Mouse (Mus musculus) heart, postnatal 0 days (tissue): ENCODE measurements around the gene Midn. TPM values are rescaled to one million over a fixed set of nuclear protein-coding genes. Genes with fewer than 3 reads are reported as not detected.
A peak's percentile ranks its signal among the peaks of the same experiment; 100 is the strongest.

Experiments
- ATAC-seq: fragments of 200-750 bp; cut with Nextera tagmentation; 2 replicates; pipeline ENCODE4 v1.8.0; 2017; ENCODE audit warnings: low read depth, moderate number of reproducible peaks, moderate library complexity; ENCODE audit not compliant: insufficient read depth
- DNase-seq: peaks from one replicate; pipeline ENCODE4 v3.0.0-alpha.2; 2016; ENCODE audit warnings: low spot score
- H3K27ac ChIP-seq: fragments of 300-500 bp; sonication (generic); 2 replicates; pipeline ENCODE4 v1.5.1; 2014; ENCODE audit warnings: low read depth, mild to moderate bottlenecking
- H3K27me3 ChIP-seq: fragments of 300-500 bp; sonication (generic); 2 replicates; pipeline ENCODE4 v1.6.1; 2014; ENCODE audit warnings: low read length, mixed read lengths; ENCODE audit not compliant: control insufficient read depth, insufficient read depth
- H3K36me3 ChIP-seq: fragments of 300-500 bp; sonication (generic); replicated peaks from 2 replicates; pipeline ENCODE4 v1.6.1; 2014; ENCODE audit warnings: low read length, mixed read lengths; ENCODE audit not compliant: control insufficient read depth, insufficient read depth
- H3K4me1 ChIP-seq: fragments of 300-500 bp; sonication (generic); 2 replicates; pipeline ENCODE4 v1.6.1; 2014; ENCODE audit warnings: antibody characterized with exemption; ENCODE audit not compliant: control insufficient read depth, insufficient read depth
- H3K4me2 ChIP-seq: fragments of 300-500 bp; sonication (generic); 2 replicates; pipeline ENCODE4 v1.6.1; 2014; ENCODE audit warnings: low read depth, mild to moderate bottlenecking, low read length, moderate library complexity
- H3K4me3 ChIP-seq: fragments of 300-500 bp; sonication (generic); 2 replicates; pipeline ENCODE4 v1.5.1; 2014; ENCODE audit warnings: low read depth, low read length
- H3K9ac ChIP-seq: fragments of 300-500 bp; sonication (generic); replicated peaks from 2 replicates; pipeline ENCODE4 v1.6.1; 2014; ENCODE audit warnings: low read depth, low read length, mixed read lengths
- H3K9me3 ChIP-seq: fragments of 300-500 bp; sonication (generic); replicated peaks from 2 replicates; pipeline ENCODE4 v1.6.1; 2016; ENCODE audit warnings: low read length; ENCODE audit not compliant: control insufficient read depth
- CTCF ChIP-seq: IDR thresholded peaks from 2 replicates; pipeline ENCODE4 v1.5.1; 2016; ENCODE audit warnings: antibody characterized with exemption, control low read depth, low read depth
- EP300 ChIP-seq: IDR thresholded peaks from 2 replicates; pipeline ENCODE4 v1.6.1; 2016; ENCODE audit warnings: antibody characterized with exemption, low read depth
- WGBS: fragments of 180-500 bp; shearing (Covaris S2); extraction: QIAGEN DNeasy Blood & Tissue Kit; methylation state at CpG from one replicate; pipeline ENCODE4 v1.1.7; 2014; 5-methylcytosine and 5-hydroxymethylcytosine counted together
- polyA plus RNA-seq: library from polyadenylated mRNA; unstranded; fragments of >200 nt; fragmentation: Nextera tagmentation; extraction: Ambion mirVana; gene quantifications from 2 replicates; pipeline ENCODE4 v1.2.1, GENCODE M21; 2015
- total RNA-seq: library from RNA; depleted of rRNA; stranded (reverse); fragments of >200 nt; gene quantifications from 2 replicates; pipeline ENCODE4 v1.2.3, GENCODE M21; 2014; ENCODE audit warnings: low replicate concordance

The Midn gene
- total and polyA plus RNA-seq, 2 experiments from 2014 or later: 15.8 to 100 TPM

- H3K9me3 ChIP-seq: no peaks in the 10 kb centered on the region
- H3K9ac ChIP-seq: no peak overlapping the region
- 81% methylated on average over 7 of the region's 7 CpGs for WGBS
- H3K4me2 ChIP-seq: no peak overlapping the region
- H3K4me1 ChIP-seq: peaks cover 43% of the 10 kb centered on the region
- H3K4me3 ChIP-seq: no peak overlapping the region
- DNase-seq: no peak
- no peak for ATAC-seq
- H3K36me3 ChIP-seq: peaks cover 68% of the 10 kb centered on the region
- 0 out of 2 replicates have a peak overlapping the region, but pooled peaks have one; percentile 16 for H3K27ac ChIP-seq
- H3K27me3 ChIP-seq: no peaks in the 10 kb centered on the region
- TF ChIP-seq CTCF: no peak
- no peak for TF ChIP-seq EP300
Measured at GRCm38 (mm10) chr10:80154384-80154783, 6.3 kb downstream of the Midn start.

- no peak for DNase-seq
- no peak overlapping the region for H3K9ac ChIP-seq
- WGBS: 59% methylated on average over 1 of the region's 1 CpGs
Measured at GRCm38 (mm10) chr10:80155277-80155676, 7.2 kb downstream of the Midn start.

GRCm38 (mm10) chr10:80156002-80156751 lies 8.1 kb downstream of the Midn start:
- H3K4me3 ChIP-seq: no peak overlapping the region
- H3K9me3 ChIP-seq: no peaks in the 10 kb centered on the region
- H3K36me3 ChIP-seq: peaks cover 63% of the 10 kb centered on the region
- no peak overlapping the region for H3K9ac ChIP-seq
- peaks cover 57% of the 10 kb centered on the region for H3K4me1 ChIP-seq
- DNase-seq: no peak
- TF ChIP-seq EP300: no peak
- TF ChIP-seq CTCF: no peak
- H3K27ac ChIP-seq: peak overlapping the region; percentile 95
- H3K27me3 ChIP-seq: no peaks in the 10 kb centered on the region
- no peak for ATAC-seq
- whole genome bisulfite sequencing: 65% methylated on average over 29 of the region's 29 CpGs
- no peak overlapping the region for H3K4me2 ChIP-seq

More at GRCm38 (mm10) chr10:80155277-80155676, 7.2 kb downstream of the Midn start:
- Histone ChIP-seq H3K9me3 (no peaks in the 10 kb centered on the region), H3K4me1 (peaks cover 48% of the 10 kb centered on the region), H3K4me2 (no peak overlapping the region), H3K4me3 (no peak overlapping the region), H3K27ac (0 out of 2 replicates have a peak overlapping the region, but pooled peaks have one; percentile 95), H3K27me3 (no peaks in the 10 kb centered on the region), H3K36me3 (peaks cover 63% of the 10 kb centered on the region)
- ATAC-seq: no peak
- TF ChIP-seq EP300 (no peak), CTCF (no peak)

- Histone ChIP-seq H3K27me3 (no peaks in the 10 kb centered on the region), H3K4me3 (no peak overlapping the region), H3K9me3 (no peaks in the 10 kb centered on the region), H3K27ac (peak overlapping the region; percentile 95), H3K9ac (no peak overlapping the region), H3K4me1 (peaks cover 60% of the 10 kb centered on the region), H3K36me3 (peaks cover 59% of the 10 kb centered on the region), H3K4me2 (peak overlapping the region; percentile 8; the same call in 1 of the 2 replicates)
- 22% methylated on average over 7 of the region's 7 CpGs for whole genome bisulfite sequencing
- ATAC-seq: no peak
- no peak for TF ChIP-seq CTCF
- DNase-seq: peak; percentile 35
Measured at GRCm38 (mm10) chr10:80156752-80157053, 8.6 kb downstream of the Midn start.

- H3K27ac ChIP-seq: peak overlapping the region; percentile 95
- TF ChIP-seq EP300 (no peak), CTCF (no peak)
- no peak overlapping the region for H3K4me3 ChIP-seq
- no peaks in the 10 kb centered on the region for H3K9me3 ChIP-seq
- 46% methylated on average over 15 of the region's 15 CpGs for WGBS
- peak overlapping the region; percentile 8; the same call in 1 of the 2 replicates for H3K4me2 ChIP-seq
- ATAC-seq (no peak), DNase-seq (no peak)
- no peaks in the 10 kb centered on the region for H3K27me3 ChIP-seq
- H3K4me1 ChIP-seq: peaks cover 60% of the 10 kb centered on the region
- no peak overlapping the region for H3K9ac ChIP-seq
- H3K36me3 ChIP-seq: peaks cover 55% of the 10 kb centered on the region
Measured at GRCm38 (mm10) chr10:80157141-80157929, 9.3 kb downstream of the Midn start.
